Mouse (Mus musculus) bone marrow macrophage, adult 2 months (primary cell): ENCODE results near the gene Gch1. TPM values are rescaled to one million over a fixed set of nuclear protein-coding genes. Genes with fewer than 3 reads are reported as not detected.
A peak's percentile ranks its signal among the peaks of the same experiment; 100 is the strongest.

Experiments used
- H3K27ac ChIP-seq: 2 replicates; pipeline ENCODE4 v1.5.1; 2012; ENCODE audit warnings: low read depth, low read length; ENCODE audit not compliant: insufficient read depth
- H3K4me1 ChIP-seq: 2 replicates; pipeline ENCODE4 v1.6.1; 2012; ENCODE audit warnings: low read length; ENCODE audit not compliant: control insufficient read depth, insufficient read depth
- H3K4me3 ChIP-seq: 2 replicates; pipeline ENCODE4 v1.5.1; 2012; ENCODE audit warnings: mild to moderate bottlenecking, low read length, moderate library complexity; ENCODE audit not compliant: insufficient read depth
- CTCF ChIP-seq: IDR thresholded peaks from 2 replicates; pipeline ENCODE4 v1.5.1; 2012; ENCODE audit warnings: low read depth, mild to moderate bottlenecking, low read length, moderate library complexity
- POLR2A ChIP-seq: IDR thresholded peaks from 2 replicates; pipeline ENCODE4 v1.6.1; 2012; ENCODE audit warnings: mild to moderate bottlenecking, low read depth, low read length, borderline replicate concordance
- polyA plus RNA-seq: library from polyadenylated mRNA; stranded (reverse); fragments of >200 nt; gene quantifications from 2 replicates; pipeline ENCODE4 v1.2.4, GENCODE M21; 2012; ENCODE audit not compliant: missing spikeins, insufficient read depth, insufficient read length

Gene Gch1
- polyA plus RNA-seq, 1 experiment = 12.9 TPM

DNA sequence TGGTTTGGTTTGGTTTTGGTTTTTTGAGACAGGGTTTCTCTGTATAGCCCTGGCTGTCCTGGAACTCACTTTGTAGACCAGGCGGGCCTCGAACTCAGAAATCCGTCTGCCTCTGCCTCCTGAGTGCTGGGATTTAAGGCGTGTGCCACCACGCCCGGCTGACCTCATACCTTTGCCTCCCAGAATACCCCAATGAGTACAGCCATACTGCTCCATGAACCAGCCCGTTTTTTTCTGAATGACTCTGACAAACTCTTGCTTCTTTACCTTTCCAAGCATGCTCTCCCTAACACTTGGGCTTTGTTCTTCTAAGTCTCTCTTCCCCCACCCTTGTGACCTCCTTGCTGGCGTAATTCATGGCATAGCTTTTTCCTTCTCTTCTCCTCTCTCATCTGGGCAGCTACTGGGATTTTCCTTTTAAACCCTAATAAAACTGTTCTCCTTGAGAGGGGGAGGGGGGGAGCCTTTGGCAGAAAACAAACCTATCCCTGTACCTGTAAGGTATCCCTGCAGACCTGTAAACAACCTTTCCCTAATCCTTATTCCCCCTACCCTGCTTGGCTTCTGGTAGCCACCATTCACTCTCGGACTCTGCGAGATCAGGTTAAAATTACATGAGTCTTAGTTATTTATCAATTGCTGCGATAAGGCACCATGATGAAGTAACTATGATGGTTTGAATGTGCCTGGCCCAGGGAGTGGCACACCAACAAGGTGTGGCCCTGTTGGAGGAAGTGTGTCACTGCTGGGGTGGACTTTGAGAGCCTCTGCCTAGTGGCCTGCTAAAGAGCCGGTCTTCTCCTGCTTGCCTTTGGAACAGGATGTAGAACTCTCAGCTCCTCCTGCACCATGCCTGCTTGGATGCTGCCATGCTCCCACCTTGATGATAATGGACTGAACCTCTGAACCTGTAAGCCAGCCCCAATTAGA is 19.6 kb upstream of the Gch1 start:
- no peak overlapping the region for H3K4me3 ChIP-seq
- H3K4me1 ChIP-seq = no peaks in the 10 kb centered on the region; the same call in 1 of the 2 replicates
- H3K27ac ChIP-seq = no peak overlapping the region
- TF ChIP-seq CTCF (no peak), POLR2A (no peak)

DNA sequence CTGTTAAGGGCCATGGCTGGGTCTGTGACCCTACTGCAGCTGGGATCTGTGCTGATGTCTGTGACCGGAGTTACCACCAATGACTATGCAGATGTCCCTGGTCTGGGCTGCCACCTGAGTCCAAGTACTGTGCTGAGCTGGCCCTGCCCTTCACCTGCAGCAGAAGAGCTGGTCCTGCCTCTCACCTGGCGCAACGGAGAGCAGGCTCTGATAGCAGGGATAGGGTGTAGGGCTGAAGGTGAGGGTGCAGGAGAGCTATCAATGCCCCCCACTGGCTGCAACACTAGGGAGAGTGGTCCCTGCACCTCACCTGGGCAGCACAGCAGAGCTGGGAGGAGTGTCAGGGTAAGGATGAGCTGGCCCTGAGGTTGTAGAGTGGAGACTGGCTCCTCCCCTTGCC is 17.4 kb upstream of the Gch1 start:
- no peak for TF ChIP-seq POLR2A
- TF ChIP-seq CTCF = no peak
- no peak overlapping the region for H3K4me3 ChIP-seq

DNA sequence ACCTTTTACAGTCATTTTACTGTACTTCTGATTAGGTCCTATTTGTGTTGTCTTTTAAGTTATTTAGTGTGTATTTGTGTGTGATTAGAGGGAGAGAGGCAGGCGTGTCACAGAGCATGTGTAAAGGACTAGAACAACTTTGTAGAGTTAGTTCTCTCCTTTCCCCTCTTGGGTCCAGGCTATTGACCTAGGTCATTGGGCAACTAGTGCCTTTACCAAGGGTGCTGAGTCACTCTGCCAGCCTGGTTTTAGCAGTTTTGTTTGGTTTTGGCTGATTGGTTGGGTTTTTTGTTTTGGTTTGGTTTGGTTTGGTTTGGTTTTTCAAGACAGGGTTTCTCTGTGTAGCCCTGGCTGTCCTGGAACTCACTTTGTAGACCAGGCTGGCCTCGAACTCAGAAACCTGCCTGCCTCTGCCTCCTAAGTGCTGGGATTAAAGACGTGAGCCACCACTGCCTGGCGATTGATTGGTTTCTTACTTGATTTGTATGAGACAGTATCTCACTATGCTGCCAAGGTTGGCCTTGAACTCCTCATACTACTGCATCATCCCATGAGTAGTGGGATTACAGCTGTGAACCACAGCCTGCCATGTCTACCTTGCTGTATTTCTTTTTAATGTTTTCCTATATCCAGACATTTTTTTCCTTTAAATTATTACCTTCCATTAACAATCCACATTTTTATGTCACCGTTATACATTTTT is 16.2 kb upstream of the Gch1 start:
- Histone ChIP-seq H3K4me1 (no peaks in the 10 kb centered on the region; the same call in 1 of the 2 replicates), H3K27ac (no peak overlapping the region), H3K4me3 (no peak overlapping the region)
- TF ChIP-seq POLR2A (no peak), CTCF (no peak)

More for the DNA sequence above, 17.4 kb upstream of the Gch1 start:
- no peak overlapping the region for H3K27ac ChIP-seq
- no peaks in the 10 kb centered on the region; the same call in 1 of the 2 replicates for H3K4me1 ChIP-seq

DNA sequence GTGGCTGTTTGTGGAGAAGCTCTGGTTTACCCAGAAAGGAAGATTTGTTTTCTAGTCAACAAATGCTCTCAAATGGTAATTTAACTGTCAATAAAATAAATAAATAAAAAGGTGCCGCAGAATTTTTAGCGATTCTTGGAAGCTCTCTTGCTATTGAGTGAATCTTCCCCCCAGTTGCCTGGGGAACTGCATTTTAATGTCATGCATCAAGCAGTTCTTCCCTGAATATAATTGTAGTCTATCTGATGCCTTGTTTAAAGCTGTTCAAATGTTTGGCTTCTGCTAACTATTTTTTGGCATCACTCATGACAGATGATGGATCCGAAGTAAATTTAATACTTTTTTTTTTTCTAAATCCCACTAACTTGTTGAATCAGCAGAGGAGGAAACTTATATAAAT is 8.1 kb upstream of the Gch1 start:
- Histone ChIP-seq H3K4me3 (no peak overlapping the region), H3K27ac (no peak overlapping the region), H3K4me1 (no peaks in the 10 kb centered on the region)
- TF ChIP-seq POLR2A = no peak
- no peak for TF ChIP-seq CTCF

DNA sequence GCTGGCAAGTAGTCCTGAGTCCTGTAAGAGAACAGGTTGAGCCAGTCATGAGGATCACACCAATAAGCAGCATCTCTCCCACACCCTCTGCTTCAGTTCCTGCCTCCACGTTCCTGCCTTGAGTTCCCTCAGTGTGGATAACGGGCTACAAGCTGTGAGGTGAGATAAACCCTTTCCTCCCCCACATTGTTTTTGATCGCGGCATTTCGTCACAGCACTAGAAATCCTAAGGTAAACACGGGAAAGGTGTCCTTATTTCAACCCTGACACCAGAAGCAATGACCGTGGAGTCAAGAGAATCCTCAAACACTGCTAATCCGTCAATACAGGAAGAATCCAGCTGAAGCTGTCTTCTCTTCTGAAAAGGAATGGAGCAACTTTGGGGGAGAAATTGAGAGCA is 7.5 kb upstream of the Gch1 start:
- TF ChIP-seq CTCF (no peak), POLR2A (no peak)
- Histone ChIP-seq H3K27ac (no peak overlapping the region), H3K4me1 (no peaks in the 10 kb centered on the region), H3K4me3 (no peak overlapping the region)

DNA sequence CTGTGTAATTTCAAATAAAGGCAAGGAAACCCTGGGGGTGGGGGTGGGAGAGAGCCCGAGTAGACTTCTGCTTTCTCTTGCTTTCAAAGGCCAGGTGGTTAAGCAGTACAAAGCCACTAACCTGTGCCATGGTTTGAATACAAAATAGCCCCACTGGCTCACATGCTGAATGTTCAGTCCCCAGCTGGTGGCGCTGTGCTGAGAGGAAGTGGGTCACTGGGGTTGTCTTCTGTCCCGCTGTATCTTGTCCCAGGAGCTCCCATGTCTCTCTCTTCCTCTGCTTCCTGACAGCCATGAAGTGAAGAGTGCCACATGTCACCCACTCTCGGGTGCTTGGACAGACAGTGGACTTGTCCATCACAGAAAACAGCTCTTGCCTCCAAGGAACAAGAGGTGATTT is 4.9 kb upstream of the Gch1 start:
- TF ChIP-seq POLR2A = no peak
- peak; percentile 20; the same call in 1 of the 2 replicates for TF ChIP-seq CTCF

DNA sequence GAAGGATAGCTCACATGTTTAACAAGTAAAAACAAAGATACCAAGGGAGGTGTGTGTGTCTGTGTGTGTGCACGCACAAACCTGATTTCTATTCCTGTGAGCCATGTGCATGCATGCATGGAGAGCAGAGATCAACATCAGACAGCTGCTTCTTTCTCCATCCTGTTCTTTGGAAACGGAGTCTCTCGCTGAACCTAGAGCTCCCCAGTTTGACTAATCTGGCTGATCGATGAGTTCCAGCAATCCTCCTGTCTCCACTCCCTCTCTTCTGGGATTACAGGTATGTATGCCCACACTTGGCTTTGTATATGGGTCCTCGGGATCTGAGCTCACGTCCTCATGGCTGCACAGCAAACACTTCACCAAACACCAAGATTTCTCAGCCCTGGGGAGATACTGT is 4.3 kb upstream of the Gch1 start:
- Histone ChIP-seq H3K27ac (no peak overlapping the region), H3K4me3 (no peak overlapping the region), H3K4me1 (no peaks in the 10 kb centered on the region; the same call in 1 of the 2 replicates)
- TF ChIP-seq POLR2A = no peak
- TF ChIP-seq CTCF = no peak

More for the DNA sequence above, 4.9 kb upstream of the Gch1 start:
- Histone ChIP-seq H3K4me1 (no peaks in the 10 kb centered on the region; the same call in 1 of the 2 replicates), H3K4me3 (no peak overlapping the region), H3K27ac (no peak overlapping the region)

DNA sequence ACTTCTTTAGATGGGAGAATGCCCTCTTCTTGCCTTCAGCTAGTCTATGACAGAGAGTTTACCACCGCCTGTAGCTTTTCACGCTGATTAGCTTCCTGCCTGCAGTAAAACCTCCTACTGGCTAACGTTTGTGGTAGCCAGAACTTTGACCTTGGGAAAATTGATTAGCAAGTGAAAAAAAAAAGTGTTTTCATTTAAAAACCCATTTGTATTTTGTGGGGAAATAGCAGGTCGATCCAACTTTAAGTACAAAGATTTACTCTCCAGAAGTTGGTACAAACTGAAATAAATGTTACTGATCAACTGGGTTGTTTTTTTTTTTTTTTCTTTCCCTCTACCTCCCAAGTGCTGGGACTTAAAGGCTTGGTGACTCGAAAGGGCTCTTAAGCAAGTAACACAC is 2.6 kb upstream of the Gch1 start:
- H3K27ac ChIP-seq = no peak overlapping the region
- H3K4me1 ChIP-seq = peaks cover 7% of the 10 kb centered on the region
- no peak overlapping the region for H3K4me3 ChIP-seq
- no peak for TF ChIP-seq CTCF
- no peak for TF ChIP-seq POLR2A

DNA sequence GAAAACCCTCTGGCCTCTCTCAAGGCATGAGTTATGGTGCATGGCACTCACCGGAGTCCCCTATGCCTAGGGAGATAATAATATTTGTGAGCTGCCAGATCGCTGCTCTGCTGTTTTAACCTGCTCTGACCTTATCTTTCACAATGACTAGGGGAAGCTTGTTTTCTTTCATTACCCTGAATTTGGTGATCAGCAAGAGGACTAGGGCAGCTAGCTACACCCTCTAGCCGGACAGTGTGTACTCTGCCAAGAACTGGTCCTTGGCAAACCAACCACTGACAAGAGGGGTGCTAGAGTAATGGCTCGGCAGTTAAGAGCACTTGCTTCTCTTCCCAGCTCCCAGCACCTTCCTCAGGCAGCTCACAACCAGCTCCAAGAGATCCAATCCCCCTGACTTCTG is 1.4 kb upstream of the Gch1 start:
- H3K27ac ChIP-seq = no peak overlapping the region
- no peak overlapping the region for H3K4me3 ChIP-seq
- TF ChIP-seq POLR2A = no peak
- TF ChIP-seq CTCF = no peak
- H3K4me1 ChIP-seq = peaks cover 15% of the 10 kb centered on the region

DNA sequence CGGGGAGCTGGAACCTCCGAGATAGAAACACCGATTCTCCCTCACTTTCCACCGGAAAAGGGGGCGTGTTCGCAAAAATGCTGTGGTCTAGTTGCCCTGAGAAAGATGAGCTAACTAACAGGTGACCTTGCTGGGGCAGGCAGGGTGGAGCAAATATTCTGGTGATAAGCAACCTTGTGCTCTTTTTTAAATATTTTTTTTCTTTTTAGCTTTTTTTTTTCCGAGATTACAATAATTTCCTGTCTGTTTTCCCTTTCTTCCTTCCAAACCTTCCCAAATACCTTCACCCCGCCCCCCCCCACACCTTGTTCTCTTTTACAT is 382 bp upstream of the Gch1 start:
- Histone ChIP-seq H3K4me1 (peaks cover 15% of the 10 kb centered on the region), H3K27ac (no peak overlapping the region), H3K4me3 (peak overlapping the region; percentile 87)
- TF ChIP-seq CTCF = no peak
- TF ChIP-seq POLR2A = no peak
